Mouse (Mus musculus): ENCODE measurements around the gene Cdhr1. TPM values are rescaled to one million over a fixed set of nuclear protein-coding genes. Genes with fewer than 3 reads are reported as not detected.
A peak's percentile ranks its signal among the peaks of the same experiment; 100 is the strongest.
"Not testable (repeated sequence)": the region's sequence is repeated elsewhere in the genome, so short reads cannot be mapped to it uniquely, and the experiment has no call there.

Cdhr1 gene
- not detected in 2 replicates for total RNA-seq (2014; rRNA removed)
- 0.02 TPM in 1 of 2 replicates, not detected in the other for polyA plus RNA-seq (2012; rRNA removed)

DNA sequence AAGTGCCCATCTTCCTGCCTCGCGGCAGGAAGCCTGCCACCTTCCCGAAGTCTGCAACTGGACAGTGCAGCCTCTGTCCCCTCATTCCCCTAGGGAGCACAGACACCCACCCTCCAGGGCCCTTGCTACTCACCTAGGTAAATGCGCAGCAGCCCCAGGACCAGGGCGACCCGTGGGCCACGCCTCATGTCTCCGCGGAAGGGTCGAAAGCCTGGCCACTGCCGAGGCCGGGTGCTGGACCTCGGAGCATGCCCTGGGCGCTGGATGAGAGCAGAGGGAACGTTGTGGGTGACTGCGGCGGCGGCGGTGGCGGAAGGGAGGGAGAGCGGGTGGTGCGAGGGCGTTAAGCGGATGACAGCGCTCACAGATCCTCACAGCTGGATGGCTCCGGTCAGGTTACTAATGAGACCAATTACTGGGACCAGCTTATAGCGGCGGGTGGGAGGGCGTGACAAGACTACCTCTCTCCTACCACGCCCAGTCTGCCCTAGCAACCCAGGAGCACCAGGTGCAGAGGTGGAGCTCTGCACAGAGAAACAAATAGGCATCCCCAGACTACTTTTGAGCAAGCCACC is at the start of gene Cdhr1:
Gene Cdhr1, minus strand, starts transcription at position 392 of the 575 bp plus-strand sequence.
- 3% methylated on average over 25 of the region's 30 CpGs for WGBS
- Histone ChIP-seq H3K9ac (ENCODE audit: low read depth, low read length) (no peak within 1 kb of the TSS), H3K27ac (replicated peaks; ENCODE audit: insufficient read depth, low read depth, low read length) (no peak within 1 kb of the TSS), H3K4me3 (ENCODE audit: insufficient read depth, low read depth, low read length) (no peak within 1 kb of the TSS), H3K27me3 (ENCODE audit: control insufficient read depth, insufficient read depth, low read length) (peaks cover 2% of the 10 kb centered on the region; the same call in 1 of the 2 replicates), H3K36me3 (ENCODE audit: control insufficient read depth, insufficient read depth, low read length) (no peaks in the 10 kb centered on the region), H3K79me2 (ENCODE audit: control insufficient read depth, insufficient read depth, low read length) (no peaks in the 10 kb centered on the region), H3K4me1 (ENCODE audit: control insufficient read depth, insufficient read depth, low read length) (no peaks in the 10 kb centered on the region)
- no peak for TF ChIP-seq POLR2A (IDR thresholded peaks at IDR 0.05; ENCODE audit: extremely low read depth, insufficient read depth, low read length)
- no peak for DNase-seq (ENCODE audit: extremely low read depth, low read depth, low spot score)

DNA sequence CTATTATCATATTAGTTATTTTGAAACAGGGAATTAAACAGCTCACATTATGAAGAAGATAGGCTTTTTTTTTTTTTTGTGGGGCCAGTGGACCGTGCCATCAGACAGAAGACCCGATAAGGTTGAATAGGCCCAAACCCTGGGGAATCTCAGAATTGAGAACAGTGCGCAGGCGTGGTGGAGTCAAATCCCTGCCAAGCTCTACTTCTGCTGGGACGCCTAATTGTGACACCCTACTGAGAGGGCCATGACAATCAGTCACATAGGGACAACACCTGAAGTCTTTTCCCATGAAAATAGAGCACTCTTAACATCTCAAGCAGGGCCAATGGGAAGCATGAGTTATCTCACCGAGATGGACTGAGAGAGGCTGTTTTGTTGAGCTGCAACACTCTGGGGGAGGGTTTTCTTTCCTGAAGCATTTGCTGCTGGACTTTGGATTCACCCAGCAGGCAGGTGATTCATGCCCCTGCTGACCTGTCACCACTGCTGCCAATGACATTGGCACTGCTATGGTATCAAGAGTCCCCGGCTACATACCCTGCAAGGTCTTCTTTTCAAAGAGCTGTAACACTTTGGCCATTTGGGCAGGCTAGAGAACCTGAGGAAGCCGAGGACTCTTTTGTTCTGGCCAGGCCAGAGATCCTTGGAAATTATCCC is 41.0 kb upstream of the Cdhr1 start:
- H3K36me3 ChIP-seq (ENCODE audit: control insufficient read depth, insufficient read depth, low read length) = no peaks in the 10 kb centered on the region
- H3K4me1 ChIP-seq (ENCODE audit: control insufficient read depth, insufficient read depth, low read length) = peaks cover 4% of the 10 kb centered on the region
- peaks cover 5% of the 10 kb centered on the region; the same call in 1 of the 2 replicates for H3K79me2 ChIP-seq (ENCODE audit: control insufficient read depth, insufficient read depth, low read length)
- 61% methylated on average over 8 of the region's 8 CpGs for WGBS
- no peaks in the 10 kb centered on the region for H3K27me3 ChIP-seq (ENCODE audit: control insufficient read depth, insufficient read depth, low read length)
- H3K27ac ChIP-seq (replicated peaks; ENCODE audit: insufficient read depth, low read depth, low read length) = peak overlapping the region; percentile 66
- H3K9ac ChIP-seq (ENCODE audit: low read depth, low read length) = no peak overlapping the region
- TF ChIP-seq CTCF (IDR thresholded peaks at IDR 0.05; ENCODE audit: low read depth, low read length) (no peak), POLR2A (IDR thresholded peaks at IDR 0.05; ENCODE audit: extremely low read depth, insufficient read depth, low read length) (no peak)
- no peak overlapping the region for H3K4me3 ChIP-seq (ENCODE audit: insufficient read depth, low read depth, low read length)
- peak; percentile 93 for DNase-seq (ENCODE audit: extremely low read depth, low read depth, low spot score)

DNA sequence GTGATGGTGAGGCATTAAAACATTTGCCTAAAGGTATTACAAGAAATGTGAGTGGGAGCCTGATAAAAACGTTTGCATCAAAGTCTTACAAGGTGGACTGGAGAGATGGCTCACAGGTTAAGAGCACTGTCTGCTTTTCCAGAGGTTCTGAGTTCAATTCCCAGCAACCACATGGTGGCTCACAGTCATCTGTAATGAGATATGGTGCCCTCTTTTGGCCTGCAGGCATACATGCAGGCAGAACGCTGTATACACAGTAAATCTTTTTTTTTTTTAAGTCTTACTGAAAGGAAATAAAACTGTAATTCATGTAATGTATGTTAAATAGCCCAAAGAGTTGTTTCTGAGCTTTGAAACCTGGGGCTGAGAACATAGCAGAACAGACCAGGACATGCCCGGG is 39.4 kb upstream of the Cdhr1 start:
- not testable (repeated sequence) for H3K9ac ChIP-seq (ENCODE audit: low read depth, low read length); H3K27ac ChIP-seq (replicated peaks; ENCODE audit: insufficient read depth, low read depth, low read length); H3K27me3 ChIP-seq (ENCODE audit: control insufficient read depth, insufficient read depth, low read length); H3K4me1 ChIP-seq (ENCODE audit: control insufficient read depth, insufficient read depth, low read length); H3K79me2 ChIP-seq (ENCODE audit: control insufficient read depth, insufficient read depth, low read length); DNase-seq (ENCODE audit: extremely low read depth, low read depth, low spot score); H3K4me3 ChIP-seq (ENCODE audit: insufficient read depth, low read depth, low read length); H3K36me3 ChIP-seq (ENCODE audit: control insufficient read depth, insufficient read depth, low read length)
- WGBS = 76% methylated on average over 3 of the region's 3 CpGs

DNA sequence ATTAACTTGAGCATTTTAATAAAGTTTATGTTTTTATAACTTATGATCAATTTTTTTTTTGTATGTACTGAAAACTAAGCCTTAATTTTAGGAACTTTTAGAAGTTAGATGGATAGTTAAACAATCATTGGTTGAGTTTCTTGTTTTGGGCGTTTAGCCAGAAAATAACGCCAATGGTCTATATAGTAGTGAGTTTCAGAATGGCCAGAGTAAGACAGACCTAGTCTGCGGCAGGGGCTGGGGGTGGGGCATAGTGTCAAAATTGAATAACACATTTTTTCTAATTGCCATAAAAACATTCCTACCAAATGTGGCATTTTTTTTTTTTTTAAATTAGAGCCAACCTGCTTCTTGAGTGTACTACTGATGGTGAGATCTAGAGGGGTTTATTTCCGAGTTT is 38.0 kb upstream of the Cdhr1 start:
- H3K4me1 ChIP-seq (ENCODE audit: control insufficient read depth, insufficient read depth, low read length) = peaks cover 6% of the 10 kb centered on the region
- TF ChIP-seq CTCF (IDR thresholded peaks at IDR 0.05; ENCODE audit: low read depth, low read length) (no peak), POLR2A (IDR thresholded peaks at IDR 0.05; ENCODE audit: extremely low read depth, insufficient read depth, low read length) (no peak)
- H3K36me3 ChIP-seq (ENCODE audit: control insufficient read depth, insufficient read depth, low read length) = peaks cover 17% of the 10 kb centered on the region; the same call in 1 of the 2 replicates
- no peak overlapping the region for H3K9ac ChIP-seq (ENCODE audit: low read depth, low read length)
- no peak overlapping the region for H3K27ac ChIP-seq (replicated peaks; ENCODE audit: insufficient read depth, low read depth, low read length)
- peaks cover 5% of the 10 kb centered on the region; the same call in 1 of the 2 replicates for H3K79me2 ChIP-seq (ENCODE audit: control insufficient read depth, insufficient read depth, low read length)
- WGBS = 75% methylated on average over 4 of the region's 4 CpGs
- no peaks in the 10 kb centered on the region for H3K27me3 ChIP-seq (ENCODE audit: control insufficient read depth, insufficient read depth, low read length)
- no peak overlapping the region for H3K4me3 ChIP-seq (ENCODE audit: insufficient read depth, low read depth, low read length)
- no peak for DNase-seq (ENCODE audit: extremely low read depth, low read depth, low spot score)

DNA sequence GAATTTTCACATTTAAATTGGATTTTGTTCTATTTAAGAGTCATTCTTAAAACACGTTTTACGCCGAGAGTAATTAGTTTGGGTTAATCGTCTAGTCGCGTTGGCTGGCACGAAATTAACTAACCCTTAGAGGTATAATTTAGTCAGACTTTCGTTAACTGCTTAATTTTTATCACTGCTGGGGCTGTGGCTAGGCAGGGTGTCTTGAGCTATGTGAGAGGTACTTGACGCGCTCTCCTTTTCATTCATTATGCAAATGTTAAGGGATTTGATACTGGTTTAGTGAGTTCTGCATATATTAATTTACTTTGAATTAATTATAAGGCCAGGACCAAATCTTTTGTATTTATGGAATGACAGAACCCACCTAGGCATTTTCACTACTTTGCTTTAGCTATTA is 37.5 kb upstream of the Cdhr1 start:
- Histone ChIP-seq H3K4me1 (ENCODE audit: control insufficient read depth, insufficient read depth, low read length) (peaks cover 6% of the 10 kb centered on the region), H3K27ac (replicated peaks; ENCODE audit: insufficient read depth, low read depth, low read length) (peak overlapping the region; percentile 57), H3K27me3 (ENCODE audit: control insufficient read depth, insufficient read depth, low read length) (no peaks in the 10 kb centered on the region), H3K79me2 (ENCODE audit: control insufficient read depth, insufficient read depth, low read length) (peaks cover 5% of the 10 kb centered on the region; the same call in 1 of the 2 replicates), H3K9ac (ENCODE audit: low read depth, low read length) (no peak overlapping the region; the same call in 1 of the 2 replicates), H3K4me3 (ENCODE audit: insufficient read depth, low read depth, low read length) (peak overlapping the region; percentile 60; the same call in 1 of the 2 replicates), H3K36me3 (ENCODE audit: control insufficient read depth, insufficient read depth, low read length) (peaks cover 20% of the 10 kb centered on the region; the same call in 1 of the 2 replicates)
- 3% methylated on average over 10 of the region's 10 CpGs for WGBS
- DNase-seq (ENCODE audit: extremely low read depth, low read depth, low spot score) = no peak
- TF ChIP-seq POLR2A (IDR thresholded peaks at IDR 0.05; ENCODE audit: extremely low read depth, insufficient read depth, low read length) = no peak
- no peak for TF ChIP-seq CTCF (IDR thresholded peaks at IDR 0.05; ENCODE audit: low read depth, low read length)

DNA sequence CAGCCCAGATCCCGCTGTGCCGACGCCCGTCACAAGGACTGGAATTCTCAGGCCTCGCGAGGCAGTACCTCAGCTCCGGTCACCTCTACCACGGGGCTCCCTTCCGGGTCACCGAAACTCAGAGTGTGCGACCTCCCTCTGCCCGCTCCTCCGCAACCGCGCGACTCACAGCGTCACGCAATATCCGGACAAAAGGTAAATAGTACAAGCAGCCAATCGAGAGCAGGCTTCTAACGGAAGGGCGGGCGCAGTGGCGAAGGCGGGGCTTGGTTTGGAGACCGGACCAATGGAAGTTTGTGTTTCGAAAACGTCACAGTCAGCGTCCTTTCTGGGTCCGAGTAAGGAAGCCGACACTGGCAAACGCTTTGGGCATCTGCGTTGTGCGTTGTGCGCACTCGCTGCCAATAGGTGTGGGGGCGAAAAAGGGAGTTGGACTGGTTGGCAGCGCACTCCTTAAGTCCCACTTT is 37.0 kb upstream of the Cdhr1 start, which contains the start of gene Ghitm:
Gene Ghitm, minus strand, starts transcription at position 146 of the 467 bp plus-strand sequence.
- no peak for TF ChIP-seq CTCF (IDR thresholded peaks at IDR 0.05; ENCODE audit: low read depth, low read length)
- peak; percentile 74 for TF ChIP-seq POLR2A (IDR thresholded peaks at IDR 0.05; ENCODE audit: extremely low read depth, insufficient read depth, low read length)
- peaks cover 5% of the 10 kb centered on the region; the same call in 1 of the 2 replicates for H3K79me2 ChIP-seq (ENCODE audit: control insufficient read depth, insufficient read depth, low read length)
- H3K9ac ChIP-seq (ENCODE audit: low read depth, low read length) = peak within 1 kb of the TSS; percentile 87
- peaks cover 6% of the 10 kb centered on the region for H3K4me1 ChIP-seq (ENCODE audit: control insufficient read depth, insufficient read depth, low read length)
- under 1% methylated on average over 38 of the region's 38 CpGs for WGBS
- DNase-seq (ENCODE audit: extremely low read depth, low read depth, low spot score) = peak; percentile 96
- peak within 1 kb of the TSS; percentile 88 for H3K4me3 ChIP-seq (ENCODE audit: insufficient read depth, low read depth, low read length)
- peaks cover 24% of the 10 kb centered on the region; the same call in 1 of the 2 replicates for H3K36me3 ChIP-seq (ENCODE audit: control insufficient read depth, insufficient read depth, low read length)
- no peaks in the 10 kb centered on the region for H3K27me3 ChIP-seq (ENCODE audit: control insufficient read depth, insufficient read depth, low read length)
- H3K27ac ChIP-seq (replicated peaks; ENCODE audit: insufficient read depth, low read depth, low read length) = peak within 1 kb of the TSS; percentile 78

Data from liver, adult 2 months (tissue).